ENCODE assay signal across 13 mouse cellular contexts in genomic region chr4:155121222-155121621, GRCm38 (mm10). TPM values are rescaled to one million over a fixed set of nuclear protein-coding genes. Genes with fewer than 3 reads are reported as not detected.
DNase-seq lines count a peak whose midpoint lies in the region; ATAC-seq lines count a peak whose summit lies in the region.
"Had no signal": no experiment of that assay in that cellular context is flagged by ENCODE, and none has a peak within 500 bp of the region (broad histone marks: within the 10 kb centered on the region; RNA-seq: fewer than 3 reads in every experiment).

No protein-coding gene starts in this region.

- H3K4me1 ChIP-seq in heart, embryonic 10.5 days, result peaks cover 76% of the 10 kb centered on the region
- H3K4me1 ChIP-seq in intestine, embryonic 14.5 days (replicated peaks; ENCODE audit: control insufficient read depth, insufficient read depth, low read length), result peaks cover 24% of the 10 kb centered on the region
- peaks cover 79% of the 10 kb centered on the region for H3K4me1 ChIP-seq in liver, embryonic 15.5 days (replicated peaks)

- 86% methylated on average over 6 of the region's 6 CpGs for WGBS in heart, embryonic 10.5 days
- WGBS in intestine, embryonic 14.5 days, result 74% methylated on average over 6 of the region's 6 CpGs
- 78% methylated on average over 6 of the region's 6 CpGs for WGBS in liver, embryonic 15.5 days (ENCODE audit: insufficient replicate concordance)

- H3K27ac ChIP-seq in heart, embryonic 10.5 days, result 0 out of 2 replicates have a peak overlapping the region, but pooled peaks have one; percentile 23
- peak overlapping the region; percentile 24; the same call in 1 of the 2 replicates for H3K27ac ChIP-seq in intestine, embryonic 14.5 days (ENCODE audit: low read depth)
- H3K27ac ChIP-seq in liver, embryonic 15.5 days (replicated peaks), result peak overlapping the region; percentile 75

- H3K27me3 ChIP-seq in heart, embryonic 10.5 days (ENCODE audit: insufficient read depth, poor library complexity, severe bottlenecking), result no peaks in the 10 kb centered on the region
- no peaks in the 10 kb centered on the region for H3K27me3 ChIP-seq in intestine, embryonic 14.5 days (replicated peaks; ENCODE audit: control insufficient read depth, insufficient read depth, low read length)
- no peaks in the 10 kb centered on the region for H3K27me3 ChIP-seq in liver, embryonic 15.5 days
- H3K27me3 ChIP-seq: heart, embryonic 12.5 days had no signal

- peaks cover 3% of the 10 kb centered on the region; the same call in 1 of the 2 replicates for H3K9me3 ChIP-seq in heart, embryonic 10.5 days
- peaks cover 14% of the 10 kb centered on the region; the same call in 1 of the 2 replicates for H3K9me3 ChIP-seq in intestine, embryonic 14.5 days (ENCODE audit: control insufficient read depth, low read length)
- H3K9me3 ChIP-seq in liver, embryonic 15.5 days (replicated peaks), result no peaks in the 10 kb centered on the region

- no peak for ATAC-seq in intestine, embryonic 14.5 days (replicated peaks; ENCODE audit: low FRiP score, low TSS enrichment, low read depth)
- no peak for ATAC-seq in liver, embryonic 15.5 days (ENCODE audit: insufficient read depth)

- no peak overlapping the region for H3K4me3 ChIP-seq in heart, embryonic 10.5 days
- no peak overlapping the region for H3K4me3 ChIP-seq in intestine, embryonic 14.5 days (ENCODE audit: low read depth, low read length)
- H3K4me3 ChIP-seq in liver, embryonic 15.5 days (replicated peaks), result no peak overlapping the region
- H3K4me3 ChIP-seq: heart, embryonic 12.5 days; myocyte had no signal

- DNase-seq in heart, embryonic 10.5 days (ENCODE audit: low spot score), result no peak
- no peak for DNase-seq in heart, postnatal 14 days
- DNase-seq in MN1 (ENCODE audit: low spot score), result peak; percentile 38
- DNase-seq in intestine, embryonic 14.5 days (ENCODE audit: low spot score), result no peak
- no peak for DNase-seq in right cerebral cortex, postnatal 10 days (ENCODE audit: low spot score in 2 of 2)
- DNase-seq in layer of hippocampus, postnatal 10 days (ENCODE audit: low spot score in 2 of 2), result no peak
- DNase-seq in layer of hippocampus, postnatal 14 days (ENCODE audit: low spot score in 2 of 2), result no peak
- DNase-seq: cerebellum, adult 9-11 months; layer of hippocampus, adult 9-11 months; thymus, postnatal 4 days had no signal

- H3K4me2 ChIP-seq in intestine, embryonic 14.5 days (ENCODE audit: low read length), result no peak overlapping the region
- H3K4me2 ChIP-seq in liver, embryonic 15.5 days, result no peak overlapping the region
- H3K4me2 ChIP-seq: heart, embryonic 12.5 days had no signal

- no peak overlapping the region for H3K9ac ChIP-seq in intestine, embryonic 14.5 days (ENCODE audit: low read length)
- no peak overlapping the region for H3K9ac ChIP-seq in liver, embryonic 15.5 days

- H3K36me3 ChIP-seq in heart, embryonic 10.5 days, result 0 out of 2 replicates have a peak, but pooled peaks cover 2% of the 10 kb centered on the region
- H3K36me3 ChIP-seq in intestine, embryonic 14.5 days (ENCODE audit: control insufficient read depth, insufficient read depth, low read length), result no peaks in the 10 kb centered on the region
- H3K36me3 ChIP-seq in liver, embryonic 15.5 days (replicated peaks), result no peaks in the 10 kb centered on the region

- intact Hi-C loops in heart, postnatal 14 days (cut with DNase I), result no loop called here

RNA-seq across cellular contexts. Expression of gene Morn1, which starts 34.8 kb away (rescaled TPM):
- 3.6 and 4.6 TPM in 2 replicates for polyA plus RNA-seq in heart, embryonic 10.5 days (2016; fragmentation: Nextera tagmentation; extraction: Ambion mirVana)
- 1 to 10 TPM; 1.4 to 3.8 TPM for total RNA-seq in heart, postnatal 14 days (2021)
- 3.8 and 5.5 TPM in 2 replicates for polyA plus RNA-seq in intestine, embryonic 14.5 days (2014; fragmentation: Nextera tagmentation; extraction: Ambion mirVana)
- 0.88 and 1.1 TPM in 2 replicates for polyA plus RNA-seq in liver, embryonic 15.5 days (2015; fragmentation: Nextera tagmentation; extraction: Ambion mirVana)
- total RNA-seq in layer of hippocampus, postnatal 10 days (2021), result 10 to 100 TPM; 17.8 to 20.6 TPM
- total RNA-seq in layer of hippocampus, postnatal 14 days (2021), result 10 to 100 TPM; 13.5 to 14.1 TPM

RNA-seq across cellular contexts. Expression of gene Rer1, which starts 35.0 kb away (rescaled TPM):
- polyA plus RNA-seq in heart, embryonic 10.5 days (2016; fragmentation: Nextera tagmentation; extraction: Ambion mirVana), result 144 and 165 TPM in 2 replicates
- total RNA-seq in heart, postnatal 14 days (2021), result 10 to 100 TPM; 66.6 to 67.8 TPM
- polyA plus RNA-seq in intestine, embryonic 14.5 days (2014; fragmentation: Nextera tagmentation; extraction: Ambion mirVana), result 188 and 191 TPM in 2 replicates
- 78.0 and 81.0 TPM in 2 replicates for polyA plus RNA-seq in liver, embryonic 15.5 days (2015; fragmentation: Nextera tagmentation; extraction: Ambion mirVana)
- total RNA-seq in layer of hippocampus, postnatal 10 days (2021), result 10 to 100 TPM; 67.0 to 69.1 TPM
- 10 to 100 TPM; 60.7 to 66.3 TPM for total RNA-seq in layer of hippocampus, postnatal 14 days (2021)

RNA-seq across cellular contexts. Expression of gene Pex10, which starts 54.4 kb away (rescaled TPM):
- polyA plus RNA-seq in heart, embryonic 10.5 days (2016; fragmentation: Nextera tagmentation; extraction: Ambion mirVana), result 17.3 and 19.4 TPM in 2 replicates
- total RNA-seq in heart, postnatal 14 days (2021), result 10 to 100 TPM; 18.3 to 19.6 TPM
- polyA plus RNA-seq in intestine, embryonic 14.5 days (2014; fragmentation: Nextera tagmentation; extraction: Ambion mirVana), result 6.5 and 8.9 TPM in 2 replicates
- polyA plus RNA-seq in liver, embryonic 15.5 days (2015; fragmentation: Nextera tagmentation; extraction: Ambion mirVana), result 7.5 and 8.3 TPM in 2 replicates
- 10 to 100 TPM; 20.3 to 23.0 TPM for total RNA-seq in layer of hippocampus, postnatal 10 days (2021)
- 10 to 100 TPM; 22.1 to 26.3 TPM for total RNA-seq in layer of hippocampus, postnatal 14 days (2021)

Comparison
In these comparisons a context has a peak if more than half of its experiments do, and no peak if none do; other contexts are left out.
1. H3K27ac ChIP-seq: peak in every context shown above with its lines; median percentile 75 in liver, embryonic 15.5 days; 24 in intestine, embryonic 14.5 days; 23 in heart, embryonic 10.5 days.